Comparison of ENCODE assay signal across 9 mouse cellular contexts in genomic region chr9:60837078-60837448, GRCm38 (mm10). TPM values are rescaled to one million over a fixed set of nuclear protein-coding genes. Genes with fewer than 3 reads are reported as not detected.
A peak's percentile ranks its signal among the peaks of the same experiment; 100 is the strongest.
DNase-seq lines count a peak whose midpoint lies in the region; ATAC-seq lines count a peak whose summit lies in the region.
"Had no signal": no experiment of that assay in that cellular context is flagged by ENCODE, and none has a peak within 500 bp of the region (broad histone marks: within the 10 kb centered on the region; RNA-seq: fewer than 3 reads in every experiment).

No protein-coding gene starts in this region.

- 43% methylated on average over 4 of the region's 4 CpGs for whole genome bisulfite sequencing in lung, embryonic 15.5 days
- WGBS in hindbrain, embryonic 11.5 days = 52% methylated on average over 4 of the region's 4 CpGs
- 67% methylated on average over 4 of the region's 4 CpGs for WGBS in neural tube, embryonic 13.5 days

- peak overlapping the region; percentile 78 for H3K27ac ChIP-seq in lung, embryonic 15.5 days
- no peak overlapping the region for H3K27ac ChIP-seq in hindbrain, embryonic 11.5 days (ENCODE audit: low read depth, low read length)
- H3K27ac ChIP-seq in neural tube, embryonic 13.5 days (replicated peaks) = peak overlapping the region; percentile 55; the same call in 1 of the 2 replicates

- H3K27me3 ChIP-seq in lung, embryonic 15.5 days = no peaks in the 10 kb centered on the region
- no peaks in the 10 kb centered on the region for H3K27me3 ChIP-seq in hindbrain, embryonic 11.5 days (ENCODE audit: control insufficient read depth, insufficient read depth, low read length)
- H3K27me3 ChIP-seq in neural tube, embryonic 13.5 days = no peaks in the 10 kb centered on the region

- H3K9ac ChIP-seq in lung, embryonic 15.5 days = no peak overlapping the region
- H3K9ac ChIP-seq in hindbrain, embryonic 11.5 days (ENCODE audit: low read depth, low read length) = no peak overlapping the region
- no peak overlapping the region for H3K9ac ChIP-seq in neural tube, embryonic 13.5 days

- H3K4me3 ChIP-seq in lung, embryonic 15.5 days = no peak overlapping the region
- H3K4me3 ChIP-seq in hindbrain, embryonic 11.5 days (ENCODE audit: low read depth, low read length) = no peak overlapping the region
- no peak overlapping the region for H3K4me3 ChIP-seq in neural tube, embryonic 13.5 days

- intact Hi-C loops in gastrocnemius, postnatal 36 days (cut with DNase I) = no loop called here

- H3K4me1 ChIP-seq in lung, embryonic 15.5 days = peaks cover 43% of the 10 kb centered on the region
- peaks cover 7% of the 10 kb centered on the region; the same call in 1 of the 2 replicates for H3K4me1 ChIP-seq in hindbrain, embryonic 11.5 days (replicated peaks; ENCODE audit: control insufficient read depth, insufficient read depth, low read length)
- peaks cover 28% of the 10 kb centered on the region for H3K4me1 ChIP-seq in neural tube, embryonic 13.5 days (replicated peaks)

- ATAC-seq in lung, embryonic 15.5 days (ENCODE audit: borderline replicate concordance, extremely low read depth, low FRiP score, low TSS enrichment) = no peak
- no peak for ATAC-seq in hindbrain, embryonic 11.5 days (ENCODE audit: low FRiP score)
- no peak for ATAC-seq in neural tube, embryonic 13.5 days (ENCODE audit: low read depth)
- ATAC-seq in megakaryocyte-erythroid progenitor cell, adult 5-6 weeks (replicated peaks; ENCODE audit: low FRiP score, low TSS enrichment, poor library complexity, severe bottlenecking) = no peak

- no peaks in the 10 kb centered on the region for H3K9me3 ChIP-seq in lung, embryonic 15.5 days
- no peaks in the 10 kb centered on the region for H3K9me3 ChIP-seq in hindbrain, embryonic 11.5 days (ENCODE audit: control insufficient read depth, low read length)
- no peaks in the 10 kb centered on the region for H3K9me3 ChIP-seq in neural tube, embryonic 13.5 days

- no peaks in the 10 kb centered on the region for H3K36me3 ChIP-seq in lung, embryonic 15.5 days
- no peaks in the 10 kb centered on the region for H3K36me3 ChIP-seq in hindbrain, embryonic 11.5 days (ENCODE audit: control insufficient read depth, insufficient read depth, low read length)
- H3K36me3 ChIP-seq in neural tube, embryonic 13.5 days = no peaks in the 10 kb centered on the region

- peak; percentile 43 for DNase-seq in gastrocnemius, adult 18-20 months (ENCODE audit: low spot score)
- no peak for DNase-seq in gastrocnemius, postnatal 36 days
- no peak for DNase-seq in lung, postnatal 25 days (ENCODE audit: low spot score)
- peak; percentile 30 for DNase-seq in hindbrain, embryonic 11.5 days (ENCODE audit: low spot score)
- DNase-seq in thymus, postnatal 10 days (ENCODE audit: low spot score in 2 of 2) = no peak
- DNase-seq: cerebellum, adult 8-10 months had no signal

- H3K4me2 ChIP-seq in lung, embryonic 15.5 days = peak overlapping the region; percentile 46
- peak overlapping the region; percentile 39; the same call in 1 of the 2 replicates for H3K4me2 ChIP-seq in hindbrain, embryonic 11.5 days (replicated peaks; ENCODE audit: low read depth, low read length)
- peak overlapping the region; percentile 52 for H3K4me2 ChIP-seq in neural tube, embryonic 13.5 days

RNA-seq across cellular contexts. Expression of gene Uaca, which starts 42.7 kb away (rescaled TPM):
- 100 to 1,000 TPM; 137 to 171 TPM for total RNA-seq in gastrocnemius, adult 18-20 months (2021)
- total RNA-seq in gastrocnemius, postnatal 36 days (2021) = 100 to 1,000 TPM; 103 to 112 TPM
- 33.1 and 34.9 TPM in 2 replicates for polyA plus RNA-seq in lung, embryonic 15.5 days (2015; fragmentation: Nextera tagmentation; extraction: Ambion mirVana)
- polyA plus RNA-seq in hindbrain, embryonic 11.5 days (2014; fragmentation: Nextera tagmentation; extraction: Ambion mirVana) = 22.3 and 22.5 TPM in 2 replicates
- 26.0 and 29.4 TPM in 2 replicates for polyA plus RNA-seq in neural tube, embryonic 13.5 days (2015; fragmentation: Nextera tagmentation; extraction: Ambion mirVana)
- total RNA-seq in megakaryocyte-erythroid progenitor cell, adult 5-6 weeks (2014; fragmentation: Nextera tagmentation) = 1.2 TPM in 1 of 2 replicates, not detected in the other
- 0.34 TPM in 1 of 2 replicates, not detected in the other for total RNA-seq in megakaryocyte-erythroid progenitor cell, adult 5-6 weeks (2017)

Comparison
In these comparisons a context has a peak if more than half of its experiments do, and no peak if none do; other contexts are left out.
1. DNase-seq: peak in gastrocnemius, adult 18-20 months (single experiment) and hindbrain, embryonic 11.5 days (single experiment); none in gastrocnemius, postnatal 36 days (0 of 2), lung, postnatal 25 days (single experiment) and thymus, postnatal 10 days (0 of 2).
2. RNA of gene Uaca, which starts 42.7 kb away (total RNA-seq): 137 to 171 TPM in gastrocnemius, adult 18-20 months and 103 to 112 TPM in gastrocnemius, postnatal 36 days; 0.34 to 1.2 TPM in megakaryocyte-erythroid progenitor cell, adult 5-6 weeks; every median in the first group is over 10 times any median in the second.
3. Peak in every context shown above with its lines, with median percentiles within 50 percentile points of each other: H3K4me2 ChIP-seq.